Mouse (Mus musculus) kidney, adult 2 months (tissue): ENCODE data around the gene Atp11a.

Experiments
- CTCF ChIP-seq: fragments of 200-500 bp; conservative IDR thresholded peaks from 2 replicates; pipeline ENCODE4 v1.5.1; 2011; ENCODE audit warnings: low read depth, mild to moderate bottlenecking, control low read depth, low read length, moderate library complexity, mixed read lengths; ENCODE audit not compliant: insufficient read depth, insufficient read length
- POLR2A ChIP-seq: fragments of 200-500 bp; IDR thresholded peaks from one replicate; pipeline ENCODE4 v1.6.1; 2011; ENCODE audit warnings: low read depth, low read length, control low read depth

DNA sequence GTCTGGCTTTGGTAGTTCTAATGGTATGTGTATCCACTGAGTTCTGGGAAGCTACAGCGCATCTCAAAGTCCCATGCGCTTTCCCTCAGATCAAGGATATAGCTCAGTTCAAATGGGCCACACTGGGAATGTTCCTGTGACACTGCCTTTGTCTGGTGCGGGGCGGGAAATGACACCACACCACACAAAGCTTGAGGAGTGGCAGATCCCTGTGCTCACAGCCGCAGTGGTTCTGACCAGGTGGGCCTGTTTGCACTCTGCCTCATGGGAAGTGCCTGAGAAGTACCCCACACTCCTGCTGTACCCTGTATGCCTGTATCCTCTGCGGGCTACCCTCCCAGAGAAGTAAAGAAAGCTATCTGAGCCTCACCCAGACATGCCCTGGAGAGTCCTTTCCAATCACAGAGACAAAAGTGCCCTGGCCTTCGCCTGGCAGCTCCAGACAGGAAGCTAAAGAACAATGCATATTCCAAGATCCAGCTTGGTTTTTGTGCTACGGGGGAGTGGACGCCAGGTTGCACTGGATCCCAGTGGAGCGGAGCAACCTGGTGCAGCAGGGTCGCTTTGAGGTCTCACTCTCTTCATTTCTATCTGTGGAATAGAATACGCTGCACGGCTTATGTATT is 147.1 kb downstream of the Atp11a start:
- TF ChIP-seq CTCF: no peak
- no peak for TF ChIP-seq POLR2A
